Mouse (Mus musculus): Measurements from ENCODE around the gene Pyy. TPM values are rescaled to one million over a fixed set of nuclear protein-coding genes. Genes with fewer than 3 reads are reported as not detected.

Gene Pyy
- total RNA-seq (2015; ENCODE audit: low replicate concordance) (not detected in 2 replicates), total RNA-seq (2017; ENCODE audit: low replicate concordance) (not detected in 2 replicates)

GRCm38 (mm10) chr11:102107732-102108131 is at the start of gene Pyy:
Pyy (minus strand) TSS chr11:102107832.
- ATAC-seq (replicated peaks; ENCODE audit: low FRiP score, poor library complexity, severe bottlenecking): no peak

DNA sequence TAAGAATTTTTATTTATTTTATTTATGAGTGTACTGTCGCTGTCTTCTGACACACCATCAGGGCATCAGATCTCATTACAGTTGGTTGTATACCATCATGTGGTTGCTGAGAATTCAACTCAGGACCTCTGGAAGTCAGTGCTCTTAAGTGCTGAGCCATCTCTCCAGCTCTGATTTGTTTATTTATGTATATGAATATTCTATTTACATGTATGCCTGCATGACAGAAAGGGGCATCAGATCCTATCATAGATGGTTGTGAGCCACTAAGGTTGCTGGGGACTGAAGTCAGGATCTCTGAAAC is 49.1 kb upstream of the Pyy start:
- ATAC-seq (replicated peaks; ENCODE audit: low FRiP score, poor library complexity, severe bottlenecking): no peak

DNA sequence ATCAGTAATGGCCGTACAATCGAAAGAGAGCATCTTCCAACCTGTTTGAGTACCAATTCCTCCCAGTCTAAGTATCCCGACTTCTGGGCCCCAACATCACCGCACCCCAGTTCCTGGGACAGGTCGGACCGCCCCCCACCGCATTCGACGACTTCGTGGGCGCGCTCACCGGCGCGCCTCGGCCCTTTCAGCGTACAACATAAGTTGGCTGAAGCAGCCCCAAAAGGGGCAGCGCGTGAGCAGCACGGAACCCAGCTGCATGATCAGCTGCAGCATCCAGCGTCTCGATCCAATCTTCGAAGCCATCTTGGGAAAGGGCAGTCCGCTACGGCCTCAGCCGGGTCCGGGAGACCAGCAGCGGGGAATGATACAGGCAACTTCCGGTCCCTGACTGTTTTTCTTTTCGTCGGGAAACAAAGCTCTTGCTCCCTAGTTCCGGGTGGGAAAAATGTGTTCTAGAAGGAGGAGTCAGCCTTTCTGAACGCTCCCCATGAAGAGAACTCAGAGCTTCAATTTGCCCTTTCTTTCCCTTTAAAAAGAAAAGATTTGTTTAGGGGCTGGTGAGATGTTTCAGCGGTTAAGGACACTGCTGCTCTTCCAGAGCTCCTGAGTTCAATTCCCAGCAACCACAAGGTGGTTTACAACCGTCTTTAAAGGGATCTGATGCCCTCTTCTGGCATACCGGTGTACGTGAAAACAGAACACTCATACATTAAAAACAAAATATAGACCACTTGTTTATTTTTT is 48.6 kb upstream of the Pyy start, which contains the start of gene Tmem101:
TSS of gene Tmem101 (minus strand) at position 366 of the 747 bp plus-strand sequence.
- peak; percentile 94 for ATAC-seq (replicated peaks; ENCODE audit: low FRiP score, poor library complexity, severe bottlenecking)

GRCm38 (mm10) chr11:102147213-102147989 is 39.8 kb upstream of the Pyy start:
- ATAC-seq (replicated peaks; ENCODE audit: low FRiP score, poor library complexity, severe bottlenecking): no peak

- ATAC-seq (replicated peaks; ENCODE audit: low FRiP score, poor library complexity, severe bottlenecking): peak; percentile 44
These were observed 38.9 kb upstream of the Pyy start for GRCm38 (mm10) chr11:102146531-102146930.

DNA sequence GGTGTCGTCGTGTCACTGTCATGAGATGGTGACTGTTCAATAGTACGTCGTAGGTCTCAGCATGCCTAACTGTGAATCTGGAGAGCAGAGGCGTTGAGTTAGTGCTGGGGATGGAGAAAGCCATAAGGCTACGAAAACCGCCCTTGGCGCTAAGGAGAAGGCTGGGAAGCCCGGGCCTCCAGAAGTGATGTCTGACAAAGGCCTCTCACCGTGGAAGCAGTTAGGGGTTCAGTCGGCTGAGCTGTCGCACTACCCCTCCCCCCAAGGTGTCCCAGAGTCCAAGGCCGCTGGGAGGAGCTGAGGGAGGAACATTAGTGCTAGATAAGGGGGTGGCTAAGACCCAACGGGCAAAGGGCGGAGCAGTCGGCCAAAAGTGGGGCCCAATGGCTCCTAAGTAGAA is 38.4 kb upstream of the Pyy start:
- ATAC-seq (replicated peaks; ENCODE audit: low FRiP score, poor library complexity, severe bottlenecking): peak; percentile 62

DNA sequence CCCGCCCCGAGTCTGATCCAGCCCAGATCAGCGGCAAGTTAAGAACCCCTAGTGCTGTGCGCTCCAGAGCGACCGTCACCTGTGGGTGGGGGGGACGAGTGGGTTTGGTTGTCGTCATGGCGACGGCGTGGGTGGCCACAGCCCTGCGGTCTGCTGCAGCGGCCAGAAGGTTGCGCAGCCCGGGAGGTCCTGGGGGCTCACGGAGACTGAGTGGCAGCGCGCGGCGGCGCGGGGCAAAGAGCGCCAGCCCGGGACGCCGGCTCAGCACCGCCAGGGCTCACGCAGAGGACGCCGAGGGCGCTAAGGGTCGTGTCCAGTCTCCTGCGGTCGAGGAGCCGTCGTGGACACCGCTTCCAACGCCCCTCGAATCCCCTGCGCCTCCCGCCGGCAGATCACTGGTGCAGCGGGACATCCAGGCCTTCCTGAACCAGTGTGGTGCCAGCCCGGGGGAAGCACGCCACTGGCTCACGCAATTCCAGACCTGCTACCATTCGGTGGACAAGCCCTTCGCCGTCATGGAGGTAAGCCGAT is 37.9 kb upstream of the Pyy start, which contains the start of gene Nags:
TSS of gene Nags (plus strand) at position 43 of the 531 bp plus-strand sequence.
- ATAC-seq (replicated peaks; ENCODE audit: low FRiP score, poor library complexity, severe bottlenecking): no peak

DNA sequence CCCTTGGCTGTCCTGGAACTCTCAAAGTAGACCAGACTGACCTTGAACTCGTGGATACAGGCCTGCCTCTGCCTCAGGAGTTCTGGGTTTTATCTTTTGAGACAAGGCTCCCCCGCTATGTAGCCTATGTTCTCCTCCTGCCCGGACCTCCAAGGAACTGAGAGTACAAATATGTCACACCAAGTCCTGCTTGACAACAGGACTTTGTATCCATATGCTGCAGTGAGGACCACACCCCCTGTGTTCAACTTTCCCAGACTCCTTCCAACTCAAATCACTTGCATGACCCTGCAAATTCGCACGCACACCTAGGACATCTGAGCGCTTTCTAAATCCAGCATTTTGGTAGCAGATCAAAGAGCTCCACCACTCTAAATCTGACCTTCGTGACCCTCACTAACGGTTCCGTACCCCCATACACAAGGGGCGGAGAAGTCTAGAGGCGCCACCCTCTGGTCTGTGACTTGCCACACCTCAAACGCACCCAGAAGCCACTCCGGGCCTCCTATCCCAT is 37.4 kb upstream of the Pyy start:
- no peak for ATAC-seq (replicated peaks; ENCODE audit: low FRiP score, poor library complexity, severe bottlenecking)

- no peak for ATAC-seq (replicated peaks; ENCODE audit: low FRiP score, poor library complexity, severe bottlenecking)
These were observed 34.7 kb upstream of the Pyy start for GRCm38 (mm10) chr11:102142355-102142754.

GRCm38 (mm10) chr11:102140508-102140907 is 32.9 kb upstream of the Pyy start:
- ATAC-seq (replicated peaks; ENCODE audit: low FRiP score, poor library complexity, severe bottlenecking): peak; percentile 68; the same call in 1 of the 2 replicates

GRCm38 (mm10) chr11:102138447-102138740 is 30.8 kb upstream of the Pyy start:
- ATAC-seq (replicated peaks; ENCODE audit: low FRiP score, poor library complexity, severe bottlenecking): peak; percentile 83

- peak; percentile 35; the same call in 1 of the 2 replicates for ATAC-seq (replicated peaks; ENCODE audit: low FRiP score, poor library complexity, severe bottlenecking)
These were observed 30.2 kb upstream of the Pyy start for GRCm38 (mm10) chr11:102137625-102138446.

- ATAC-seq (replicated peaks; ENCODE audit: low FRiP score, poor library complexity, severe bottlenecking): no peak
These were observed 26.9 kb upstream of the Pyy start for GRCm38 (mm10) chr11:102134516-102134915.

GRCm38 (mm10) chr11:102117386-102117785 is 9.8 kb upstream of the Pyy start:
- ATAC-seq (replicated peaks; ENCODE audit: low FRiP score, poor library complexity, severe bottlenecking): no peak

DNA sequence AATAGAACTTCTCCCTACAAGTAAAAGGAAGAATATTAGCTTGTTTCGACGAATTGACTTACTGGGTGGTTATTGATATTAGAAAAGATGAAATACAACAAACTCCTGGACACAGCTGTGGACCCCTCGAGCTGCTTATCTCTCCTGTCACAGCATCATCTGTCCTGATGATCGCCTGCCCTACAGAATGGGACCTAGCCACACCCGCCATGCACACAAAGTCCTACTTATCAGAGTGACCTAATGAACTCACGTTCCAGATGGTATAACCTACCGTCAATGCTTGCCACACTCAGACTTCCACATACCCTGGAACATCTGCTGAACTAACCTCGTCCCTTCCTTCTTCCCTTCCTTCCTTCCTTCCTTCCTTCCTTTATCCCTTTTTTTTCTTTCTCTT is 8.6 kb upstream of the Pyy start:
- ATAC-seq (replicated peaks; ENCODE audit: low FRiP score, poor library complexity, severe bottlenecking): no peak

- ATAC-seq (replicated peaks; ENCODE audit: low FRiP score, poor library complexity, severe bottlenecking): no peak
These were observed 3.9 kb upstream of the Pyy start for GRCm38 (mm10) chr11:102111576-102111975.

DNA sequence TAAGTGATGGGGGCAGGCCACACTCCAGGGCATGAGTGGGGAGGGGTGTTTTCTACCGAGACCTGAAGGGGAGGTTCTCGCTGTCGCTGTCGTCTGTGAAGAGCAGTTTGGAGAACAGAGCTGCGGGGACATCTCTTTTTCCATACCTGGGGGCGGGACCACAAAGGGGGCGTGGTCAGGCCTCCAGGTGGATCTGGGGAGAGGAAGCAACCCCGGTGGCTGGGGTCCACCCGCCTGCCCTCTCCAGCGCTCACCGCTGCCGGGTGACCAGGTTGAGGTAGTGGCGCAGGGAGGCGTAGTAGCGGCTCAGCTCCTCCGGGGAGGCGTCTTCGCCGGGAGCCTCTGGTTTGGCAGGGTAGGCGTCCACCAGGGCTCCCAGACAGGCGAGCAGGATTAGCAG is 721 bp downstream of the Pyy start:
- no peak for ATAC-seq (replicated peaks; ENCODE audit: low FRiP score, poor library complexity, severe bottlenecking)

DNA sequence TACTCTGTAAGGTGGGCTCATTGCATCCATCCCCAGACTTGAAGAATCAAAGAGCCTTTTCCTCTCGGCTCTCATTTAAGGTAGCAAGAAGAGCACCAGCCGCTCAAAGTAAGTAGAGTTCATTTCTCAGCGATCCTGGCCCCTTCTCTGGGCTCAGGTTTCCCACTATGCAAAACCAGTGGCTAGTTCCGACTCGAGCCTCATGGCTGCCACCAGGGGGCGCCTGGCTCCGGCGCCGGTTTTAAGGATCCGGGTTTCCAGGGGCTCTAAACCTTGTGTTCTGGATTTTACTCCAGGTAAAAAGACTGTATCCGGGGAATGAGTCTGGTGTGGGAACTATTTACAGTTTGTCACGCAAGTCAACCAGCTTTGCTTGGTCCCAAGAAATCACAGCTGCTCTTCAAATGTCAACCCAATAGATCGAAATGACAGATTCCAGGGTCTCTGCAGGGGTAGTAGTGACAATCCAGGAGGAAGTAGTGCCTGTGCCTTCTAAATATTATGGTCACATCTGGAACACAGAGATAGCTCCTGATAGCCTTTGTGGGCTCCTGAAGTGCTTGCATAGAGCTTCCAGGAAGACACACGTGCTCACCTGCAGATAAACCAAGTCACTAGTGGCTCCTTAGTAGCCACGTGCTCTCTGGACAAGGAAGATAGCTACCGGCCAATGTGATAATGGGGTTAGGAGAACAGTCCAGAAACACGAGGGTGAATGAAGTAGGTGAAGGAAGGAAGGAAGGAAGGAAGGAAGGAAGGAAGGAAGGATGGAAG is 5.0 kb downstream of the Pyy start:
- ATAC-seq (replicated peaks; ENCODE audit: low FRiP score, poor library complexity, severe bottlenecking): peak; percentile 54; the same call in 1 of the 2 replicates

DNA sequence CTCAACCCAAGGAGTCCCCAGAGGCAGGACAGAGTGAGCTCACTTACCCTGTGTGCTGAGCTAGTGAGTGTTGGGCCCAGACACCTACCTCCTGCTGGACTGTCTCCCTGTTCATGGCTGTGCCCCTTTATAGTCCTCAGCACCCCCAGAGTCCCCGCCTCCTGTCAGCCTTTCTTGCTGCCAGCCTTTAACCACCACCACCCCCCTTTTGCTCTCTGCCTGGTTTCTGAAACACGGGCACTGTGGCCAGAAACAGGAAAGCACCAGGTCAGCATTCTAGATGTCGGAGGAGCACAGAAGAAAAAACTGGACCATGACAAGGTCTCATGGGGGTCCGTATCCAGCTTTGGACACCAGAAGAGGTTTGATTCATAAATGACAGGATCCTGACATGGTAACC is 6.4 kb downstream of the Pyy start, which contains the start of gene Ppy:
TSS of gene Ppy (minus strand) at position 101 of the 400 bp plus-strand sequence.
- ATAC-seq (replicated peaks; ENCODE audit: low FRiP score, poor library complexity, severe bottlenecking): no peak

Measured in erythroid progenitor cell, adult 5-6 weeks (primary cell).